Mouse (Mus musculus) embryonic fibroblast, embryonic 13.5 days (primary cell): ENCODE measurements around the gene Yif1b.
"Not testable (repeated sequence)": the region's sequence is repeated elsewhere in the genome, so short reads cannot be mapped to it uniquely, and the experiment has no call there.

Experiments used
- CTCF ChIP-seq: IDR thresholded peaks from 2 replicates; pipeline ENCODE4 v1.5.1; 2011; ENCODE audit warnings: mild to moderate bottlenecking, control low read depth, low read length, moderate library complexity, borderline replicate concordance; ENCODE audit not compliant: insufficient read depth
- POLR2A ChIP-seq: IDR thresholded peaks from 2 replicates; pipeline ENCODE4 v1.6.1; 2011; ENCODE audit warnings: low read depth, mild to moderate bottlenecking, control low read depth, low read length, moderate library complexity

- TF ChIP-seq POLR2A, CTCF: not testable (repeated sequence)
These were observed 25.2 kb upstream of the Yif1b start for GRCm38 (mm10) chr7:29212775-29213560.
